Mouse (Mus musculus): ENCODE measurements at regions not wholly inside any gene's neighbourhood (a gene's known extent, or its start where the extent isn't known, plus 50 kb on each side); places are given as distances from the start of the nearest gene placed in this dataset.

GRCm38 (mm10) chr10:118656561-118656960 is 213.4 kb downstream of the Dyrk2 start:
- H3K4me1 ChIP-seq (replicated peaks; ENCODE audit: control insufficient read depth in 2 of 2, insufficient read depth in 2 of 2, low read length in 1 of 2) = no peaks in the 10 kb centered on the region
- no peak overlapping the region for H3K27ac ChIP-seq
- no peak overlapping the region for H3K4me3 ChIP-seq (ENCODE audit: insufficient read depth in 1 of 2, low read depth in 2 of 2, low read length in 2 of 2)
- TF ChIP-seq CTCF (IDR thresholded peaks at IDR 0.05; ENCODE audit: low read depth) (no peak), EP300 (IDR thresholded peaks at IDR 0.05; ENCODE audit: low read depth) (no peak)
- no peaks in the 10 kb centered on the region for H3K36me3 ChIP-seq (replicated peaks; ENCODE audit: control insufficient read depth, insufficient read depth, low read depth)
- H3K27me3 ChIP-seq (ENCODE audit: control insufficient read depth, insufficient read depth, low read length) = no peaks in the 10 kb centered on the region
- DNase-seq (ENCODE audit: low read depth in 3 of 3, low spot score in 3 of 3) (no peak), ATAC-seq (ENCODE audit: insufficient read depth) (no peak)
- H3K9me3 ChIP-seq (ENCODE audit: control insufficient read depth, low read length) = no peaks in the 10 kb centered on the region
- 62% methylated on average over 5 of the region's 5 CpGs for WGBS (ENCODE audit: insufficient replicate concordance)
- no peak overlapping the region for H3K4me2 ChIP-seq (ENCODE audit: low read depth)
- no peak overlapping the region for H3K9ac ChIP-seq (replicated peaks)

GRCm38 (mm10) chr10:118666009-118666408 is 204.0 kb downstream of the Dyrk2 start:
- H3K27ac ChIP-seq = no peak overlapping the region
- TF ChIP-seq CTCF (IDR thresholded peaks at IDR 0.05; ENCODE audit: low read depth) (no peak), EP300 (IDR thresholded peaks at IDR 0.05; ENCODE audit: low read depth) (no peak)
- no peaks in the 10 kb centered on the region for H3K4me1 ChIP-seq (replicated peaks; ENCODE audit: control insufficient read depth in 2 of 2, insufficient read depth in 2 of 2, low read length in 1 of 2)
- H3K9me3 ChIP-seq (ENCODE audit: control insufficient read depth, low read length) = no peaks in the 10 kb centered on the region
- no peak overlapping the region for H3K4me2 ChIP-seq (ENCODE audit: low read depth)
- DNase-seq (ENCODE audit: low read depth in 3 of 3, low spot score in 3 of 3) (no peak), ATAC-seq (ENCODE audit: insufficient read depth) (no peak)
- WGBS (ENCODE audit: insufficient replicate concordance) = 29% methylated on average over 3 of the region's 3 CpGs
- H3K9ac ChIP-seq (replicated peaks) = no peak overlapping the region
- no peaks in the 10 kb centered on the region for H3K27me3 ChIP-seq (ENCODE audit: control insufficient read depth, insufficient read depth, low read length)
- no peaks in the 10 kb centered on the region for H3K36me3 ChIP-seq (replicated peaks; ENCODE audit: control insufficient read depth, insufficient read depth, low read depth)
- no peak overlapping the region for H3K4me3 ChIP-seq (ENCODE audit: insufficient read depth in 1 of 2, low read depth in 2 of 2, low read length in 2 of 2)

DNA sequence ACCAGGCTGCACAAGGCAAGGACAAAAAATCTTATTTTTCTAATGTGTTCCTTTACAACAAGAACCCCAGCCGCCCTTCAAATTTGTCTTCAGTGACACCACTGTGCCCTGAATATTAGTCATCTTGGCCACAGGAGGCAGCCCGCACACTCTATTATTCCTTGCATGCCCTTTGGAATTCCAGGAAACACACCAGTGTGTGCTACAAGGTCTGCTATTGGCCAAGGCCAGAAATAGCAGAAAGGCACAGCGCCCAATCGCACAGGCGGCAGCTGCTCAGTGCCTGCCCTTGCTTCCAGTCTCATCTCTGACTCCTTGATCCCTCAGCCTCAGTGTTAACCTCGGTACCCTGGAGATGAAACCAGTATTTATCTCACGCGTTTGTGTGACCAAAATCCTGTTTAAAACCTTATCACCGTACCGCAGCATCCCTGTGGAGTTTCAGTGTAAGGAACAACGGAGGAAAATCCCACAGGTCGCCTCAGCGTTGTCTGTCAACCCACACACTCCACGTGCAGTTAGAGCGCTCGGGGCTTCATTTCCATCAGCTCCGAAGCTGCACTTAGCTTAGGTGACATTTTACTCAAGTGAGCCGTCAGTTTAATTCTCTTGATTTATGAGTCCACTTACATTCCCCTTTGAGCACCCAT is 194.1 kb downstream of the Dyrk2 start:
- Histone ChIP-seq H3K4me3 (ENCODE audit: insufficient read depth in 1 of 2, low read depth in 2 of 2, low read length in 2 of 2) (no peak overlapping the region), H3K9me3 (ENCODE audit: control insufficient read depth, low read length) (no peaks in the 10 kb centered on the region), H3K27me3 (ENCODE audit: control insufficient read depth, insufficient read depth, low read length) (no peaks in the 10 kb centered on the region), H3K36me3 (replicated peaks; ENCODE audit: control insufficient read depth, insufficient read depth, low read depth) (no peaks in the 10 kb centered on the region), H3K27ac (no peak overlapping the region), H3K9ac (replicated peaks) (no peak overlapping the region), H3K4me2 (ENCODE audit: low read depth) (no peak overlapping the region), H3K4me1 (replicated peaks; ENCODE audit: control insufficient read depth in 2 of 2, insufficient read depth in 2 of 2, low read length in 1 of 2) (no peaks in the 10 kb centered on the region)
- TF ChIP-seq CTCF (IDR thresholded peaks at IDR 0.05; ENCODE audit: low read depth) (no peak), EP300 (IDR thresholded peaks at IDR 0.05; ENCODE audit: low read depth) (no peak)
- ATAC-seq (ENCODE audit: insufficient read depth) = no peak
- no peak for DNase-seq (ENCODE audit: low read depth in 3 of 3, low spot score in 3 of 3)
- 50% methylated on average over 18 of the region's 18 CpGs for WGBS (ENCODE audit: insufficient replicate concordance)

DNA sequence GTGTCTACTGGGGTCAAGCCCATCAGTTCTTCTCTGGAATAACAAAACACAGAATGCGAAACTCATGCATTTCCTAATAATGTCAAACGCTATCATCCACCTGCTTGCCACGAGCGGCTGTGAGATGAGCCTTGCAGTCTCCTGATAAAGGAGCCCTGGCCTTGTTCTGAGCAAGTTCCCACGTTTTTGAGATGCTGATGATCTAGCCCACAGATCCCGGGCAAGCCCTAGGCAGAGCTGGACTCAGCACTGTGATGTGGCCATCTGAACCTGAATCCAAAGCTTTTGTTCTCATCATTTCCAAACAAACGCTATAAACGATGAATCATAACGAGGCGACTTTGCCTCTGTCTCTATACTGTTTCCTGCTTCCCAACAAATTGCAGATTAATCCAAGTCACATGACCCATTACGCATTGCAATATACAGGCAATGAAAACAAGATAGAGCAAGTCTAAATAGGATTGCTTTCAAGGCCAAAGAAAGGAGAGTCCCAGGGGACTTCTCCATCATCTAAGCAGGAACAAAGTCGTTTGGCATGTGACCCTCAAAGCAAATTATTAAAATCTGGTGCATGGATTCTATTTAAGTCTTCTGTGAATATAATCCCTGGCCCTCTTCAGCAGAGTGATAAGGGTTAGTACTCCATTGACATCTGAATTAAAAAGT is 191.1 kb downstream of the Dyrk2 start:
- no peak for ATAC-seq (ENCODE audit: insufficient read depth)
- H3K9ac ChIP-seq (replicated peaks) = no peak overlapping the region
- WGBS (ENCODE audit: insufficient replicate concordance) = 56% methylated on average over 12 of the region's 12 CpGs
- H3K36me3 ChIP-seq (replicated peaks; ENCODE audit: control insufficient read depth, insufficient read depth, low read depth) = no peaks in the 10 kb centered on the region
- DNase-seq (ENCODE audit: low read depth in 3 of 3, low spot score in 3 of 3) = no peak
- no peak overlapping the region for H3K4me3 ChIP-seq (ENCODE audit: insufficient read depth in 1 of 2, low read depth in 2 of 2, low read length in 2 of 2)
- no peaks in the 10 kb centered on the region for H3K4me1 ChIP-seq (replicated peaks; ENCODE audit: control insufficient read depth in 2 of 2, insufficient read depth in 2 of 2, low read length in 1 of 2)
- no peaks in the 10 kb centered on the region for H3K27me3 ChIP-seq (ENCODE audit: control insufficient read depth, insufficient read depth, low read length)
- H3K27ac ChIP-seq = no peak overlapping the region
- H3K9me3 ChIP-seq (ENCODE audit: control insufficient read depth, low read length) = no peaks in the 10 kb centered on the region
- no peak overlapping the region for H3K4me2 ChIP-seq (ENCODE audit: low read depth)
- TF ChIP-seq CTCF (IDR thresholded peaks at IDR 0.05; ENCODE audit: low read depth) (no peak), EP300 (IDR thresholded peaks at IDR 0.05; ENCODE audit: low read depth) (no peak)

GRCm38 (mm10) chr10:118679507-118679906 is 190.5 kb downstream of the Dyrk2 start:
- ATAC-seq (ENCODE audit: insufficient read depth) (no peak), DNase-seq (ENCODE audit: low read depth in 3 of 3, low spot score in 3 of 3) (no peak)
- Histone ChIP-seq H3K36me3 (replicated peaks; ENCODE audit: control insufficient read depth, insufficient read depth, low read depth) (no peaks in the 10 kb centered on the region), H3K9ac (replicated peaks) (no peak overlapping the region), H3K9me3 (ENCODE audit: control insufficient read depth, low read length) (no peaks in the 10 kb centered on the region), H3K27me3 (ENCODE audit: control insufficient read depth, insufficient read depth, low read length) (no peaks in the 10 kb centered on the region), H3K4me3 (ENCODE audit: insufficient read depth in 1 of 2, low read depth in 2 of 2, low read length in 2 of 2) (no peak overlapping the region), H3K4me1 (replicated peaks; ENCODE audit: control insufficient read depth in 2 of 2, insufficient read depth in 2 of 2, low read length in 1 of 2) (no peaks in the 10 kb centered on the region), H3K4me2 (ENCODE audit: low read depth) (no peak overlapping the region), H3K27ac (no peak overlapping the region)
- 75% methylated on average over 5 of the region's 5 CpGs for WGBS (ENCODE audit: insufficient replicate concordance)
- TF ChIP-seq EP300 (IDR thresholded peaks at IDR 0.05; ENCODE audit: low read depth) (no peak), CTCF (IDR thresholded peaks at IDR 0.05; ENCODE audit: low read depth) (no peak)

Measured in liver, embryonic 14.5 days (tissue).